10 mouse cellular contexts compared by ENCODE assay signal in the genomic region with DNA sequence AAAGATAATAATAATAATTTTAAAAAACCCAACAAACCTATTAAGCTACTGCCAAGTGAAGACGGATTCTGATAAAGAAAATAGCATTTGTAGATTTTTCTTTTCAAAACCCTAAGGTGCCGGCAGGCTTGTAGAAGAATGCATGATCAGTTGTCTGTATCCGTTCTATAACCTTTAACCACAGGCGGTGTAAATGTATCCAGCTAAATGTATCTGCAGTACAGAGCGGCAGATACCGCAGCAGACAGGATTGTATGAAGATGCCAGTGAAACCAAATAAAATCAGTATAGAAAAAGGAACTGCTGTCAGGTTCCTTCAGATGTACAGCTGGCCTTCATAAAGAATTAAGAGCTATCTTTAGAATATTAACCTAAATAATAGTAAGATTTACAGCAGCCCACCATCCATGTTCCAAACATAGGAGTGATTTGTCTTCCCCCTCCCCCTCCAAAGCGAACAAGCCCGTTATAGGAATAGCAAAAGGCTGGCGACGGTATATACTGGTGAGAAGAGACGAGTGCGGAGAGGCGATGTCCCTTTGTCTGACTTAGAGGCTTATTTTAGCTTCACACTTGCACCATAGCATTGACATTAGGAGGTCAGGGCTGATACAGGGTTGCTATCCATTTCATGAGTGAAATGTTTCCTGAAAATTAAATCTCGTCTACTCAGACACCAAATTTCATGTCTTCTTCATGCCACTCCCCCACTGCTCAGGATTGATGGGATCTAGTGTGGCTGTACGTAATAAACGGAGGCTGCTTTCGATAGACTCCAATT. TPM values are rescaled to one million over a fixed set of nuclear protein-coding genes. Genes with fewer than 3 reads are reported as not detected.
A peak's percentile ranks its signal among the peaks of the same experiment; 100 is the strongest.
DNase-seq lines count a peak whose midpoint lies in the region; ATAC-seq and TF ChIP-seq lines count a peak whose summit lies in the region.
"Had no signal": no experiment of that assay in that cellular context is flagged by ENCODE, and none has a peak within 500 bp of the region (broad histone marks: within the 10 kb centered on the region; RNA-seq: fewer than 3 reads in every experiment).

No protein-coding gene starts in this region.

- TF ChIP-seq CTCF in CH12.LX (conservative IDR thresholded peaks at IDR 0.05 in 1 of 2, IDR thresholded peaks at IDR 0.05 in 1 of 2; ENCODE audit: low read depth in 2 of 2, low read length in 2 of 2): no peak

- H3K4me1 ChIP-seq in heart, embryonic 12.5 days (replicated peaks): peaks cover 51% of the 10 kb centered on the region
- peaks cover 11 to 71% of the 10 kb centered on the region in 2 experiments for H3K4me1 ChIP-seq in CH12.LX (ENCODE audit: control insufficient read depth in 1 of 2, insufficient read depth in 2 of 2)
- peaks cover 52% of the 10 kb centered on the region for H3K4me1 ChIP-seq in forebrain, embryonic 15.5 days
- H3K4me1 ChIP-seq in midbrain, embryonic 12.5 days: peaks cover 21% of the 10 kb centered on the region; the same call in 1 of the 2 replicates

- no peak for DNase-seq in heart, postnatal 14 days
- no peak for DNase-seq in CH12.LX (ENCODE audit: extremely low read depth)
- DNase-seq in urinary bladder, adult 18-20 months (ENCODE audit: low spot score in 2 of 2): no peak
- DNase-seq in ovary, postnatal 10 days (ENCODE audit: low spot score): no peak

- H3K79me2 ChIP-seq in CH12.LX (replicated peaks; ENCODE audit: control insufficient read depth, extremely low read depth, insufficient read depth, poor library complexity, severe bottlenecking): peaks cover 74% of the 10 kb centered on the region

- no peaks in the 10 kb centered on the region for H3K36me3 ChIP-seq in heart, embryonic 12.5 days
- peaks cover 12 to 76% of the 10 kb centered on the region in 2 experiments for H3K36me3 ChIP-seq in CH12.LX (replicated peaks in 1 of 2; ENCODE audit: control insufficient read depth in 1 of 2, insufficient read depth in 1 of 2, low read length in 1 of 2)
- no peaks in the 10 kb centered on the region for H3K36me3 ChIP-seq in forebrain, embryonic 15.5 days
- no peaks in the 10 kb centered on the region for H3K36me3 ChIP-seq in midbrain, embryonic 12.5 days
- H3K36me3 ChIP-seq: liver, embryonic 15.5 days had no signal

- 61% methylated on average over 17 of the region's 17 CpGs for WGBS in heart, embryonic 12.5 days
- WGBS in forebrain, embryonic 15.5 days: 52% methylated on average over 17 of the region's 17 CpGs
- 66% methylated on average over 17 of the region's 17 CpGs for WGBS in midbrain, embryonic 12.5 days

- H3K4me2 ChIP-seq in heart, embryonic 12.5 days: peak overlapping the region; percentile 46
- H3K4me2 ChIP-seq in CH12.LX (ENCODE audit: insufficient read depth, low read depth, poor library complexity, severe bottlenecking): peak overlapping the region; percentile 80
- peak overlapping the region; percentile 50 for H3K4me2 ChIP-seq in forebrain, embryonic 15.5 days (replicated peaks)
- H3K4me2 ChIP-seq in midbrain, embryonic 12.5 days (replicated peaks): peak overlapping the region; percentile 45
- H3K4me2 ChIP-seq: liver, embryonic 15.5 days had no signal

- in situ Hi-C loops in CH12.LX (cut with MboI; ENCODE audit: low pct_ligation_motif_present, low pct_unique_long_range_greater_than_20kb, low sequenced_read_pairs): no loop called here

- intact Hi-C loops in heart, postnatal 14 days (cut with DNase I): no loop called here

- H3K27ac ChIP-seq in heart, embryonic 12.5 days (ENCODE audit: poor library complexity, severe bottlenecking): peak overlapping the region; percentile 54
- H3K27ac ChIP-seq in CH12.LX (ENCODE audit: insufficient read depth, low read depth): peak overlapping the region; percentile 86
- peak overlapping the region; percentile 94 for H3K27ac ChIP-seq in forebrain, embryonic 15.5 days (replicated peaks)
- H3K27ac ChIP-seq in midbrain, embryonic 12.5 days (replicated peaks): peak overlapping the region; percentile 87
- H3K27ac ChIP-seq: liver, embryonic 15.5 days had no signal

- no peak overlapping the region for H3K4me3 ChIP-seq in heart, embryonic 12.5 days
- peak overlapping the region in 2 of 3 experiments; percentile 47 to 89 for H3K4me3 ChIP-seq in CH12.LX (replicated peaks in 1 of 3; ENCODE audit: low read depth in 2 of 3, low read length in 2 of 3, poor library complexity in 1 of 3)
- peak overlapping the region; percentile 35 for H3K4me3 ChIP-seq in forebrain, embryonic 15.5 days
- H3K4me3 ChIP-seq in midbrain, embryonic 12.5 days: peak overlapping the region; percentile 24
- H3K4me3 ChIP-seq: liver, embryonic 15.5 days had no signal

- no peak for TF ChIP-seq RAD21 in CH12.LX (IDR thresholded peaks at IDR 0.05; ENCODE audit: low read depth, low read length)

- no peak for TF ChIP-seq POLR2A in CH12.LX (IDR thresholded peaks at IDR 0.05; ENCODE audit: low read depth, low read length)

- peak overlapping the region; percentile 54 for H3K9ac ChIP-seq in heart, embryonic 12.5 days
- H3K9ac ChIP-seq in CH12.LX (ENCODE audit: insufficient read depth, low read depth): peak overlapping the region; percentile 99
- H3K9ac ChIP-seq in forebrain, embryonic 15.5 days (replicated peaks): peak overlapping the region; percentile 46
- H3K9ac ChIP-seq in midbrain, embryonic 12.5 days (replicated peaks): peak overlapping the region; percentile 29; the same call in 1 of the 2 replicates
- H3K9ac ChIP-seq: liver, embryonic 15.5 days had no signal

- H3K27me3 ChIP-seq in heart, embryonic 12.5 days (replicated peaks): no peaks in the 10 kb centered on the region
- H3K27me3 ChIP-seq in CH12.LX (replicated peaks): no peaks in the 10 kb centered on the region
- H3K27me3 ChIP-seq in forebrain, embryonic 15.5 days: no peaks in the 10 kb centered on the region
- peaks cover 5% of the 10 kb centered on the region; the same call in 1 of the 2 replicates for H3K27me3 ChIP-seq in midbrain, embryonic 12.5 days

- H3K9me3 ChIP-seq in heart, embryonic 12.5 days (replicated peaks): no peaks in the 10 kb centered on the region
- no peaks in the 10 kb centered on the region for H3K9me3 ChIP-seq in CH12.LX (replicated peaks; ENCODE audit: low read length)
- no peaks in the 10 kb centered on the region for H3K9me3 ChIP-seq in forebrain, embryonic 15.5 days
- no peaks in the 10 kb centered on the region for H3K9me3 ChIP-seq in midbrain, embryonic 12.5 days
- H3K9me3 ChIP-seq: liver, embryonic 15.5 days had no signal

- ATAC-seq in heart, embryonic 12.5 days (ENCODE audit: insufficient number of reproducible peaks, low FRiP score): no peak
- peak; percentile 53 for ATAC-seq in forebrain, embryonic 15.5 days (replicated peaks)
- no peak for ATAC-seq in midbrain, embryonic 12.5 days (ENCODE audit: low FRiP score, low read depth)
- ATAC-seq in granulocyte monocyte progenitor cell, adult 5-6 weeks (replicated peaks; ENCODE audit: poor library complexity, severe bottlenecking): no peak
- ATAC-seq: CD4-positive, CD25-positive, alpha-beta regulatory T cell, adult 4 months had no signal

- dilution Hi-C loops in CH12.LX (cut with MboI; ENCODE audit: extremely low pct_ligation_motif_present, extremely low pct_unique_long_range_greater_than_20kb, low sequenced_read_pairs): no loop called here

- TF ChIP-seq EP300 in CH12.LX (IDR thresholded peaks at IDR 0.05; ENCODE audit: low read length): no peak

TF ChIP-seq in CH12.LX, 34 proteins besides CTCF, POLR2A, EP300 and RAD21:
- TF ChIP-seq TCF12 (IDR thresholded peaks at IDR 0.05; ENCODE audit: low read depth, low read length) (0 out of 2 replicates have a peak, but pooled peaks have one; percentile 11), MAX (IDR thresholded peaks at IDR 0.05; ENCODE audit: low read length) (peak; percentile 38; the same call in 1 of the 2 replicates), CHD1 (IDR thresholded peaks at IDR 0.05; ENCODE audit: low read depth, low read length) (peak; percentile 64; the same call in 1 of the 2 replicates), MXI1 (IDR thresholded peaks at IDR 0.05; ENCODE audit: low read depth, low read length) (peak; percentile 13; the same call in 1 of the 2 replicates), CHD2 (IDR thresholded peaks at IDR 0.05; ENCODE audit: low read length) (0 out of 2 replicates have a peak, but pooled peaks have one; percentile 44), ZKSCAN1 (IDR thresholded peaks at IDR 0.05; ENCODE audit: borderline replicate concordance, low read depth, low read length) (no peak), KAT2A (IDR thresholded peaks at IDR 0.05; ENCODE audit: insufficient replicate concordance, low read length) (no peak)

RNA-seq across cellular contexts. Expression of gene Zbtb38, which starts 19.8 kb away (rescaled TPM):
- polyA plus RNA-seq in heart, embryonic 12.5 days (2016; fragmentation: Nextera tagmentation; extraction: Ambion mirVana): 31.3 and 32.1 TPM in 2 replicates
- 10 to 100 TPM; 28.5 to 35.0 TPM for total RNA-seq in heart, postnatal 14 days (2021)
- 83.6 and 102 TPM in 2 replicates for total RNA-seq in CH12.LX (2012; rRNA removed)
- 67.9 and 68.8 TPM in 2 replicates for total RNA-seq in CH12.LX (2014; rRNA removed)
- 51.7 and 53.0 TPM in 2 replicates for polyA plus RNA-seq in CH12.LX (2012; ENCODE audit: insufficient read length, low read depth)
- 48.2 and 51.0 TPM in 2 replicates for polyA plus RNA-seq in forebrain, embryonic 15.5 days (2015; fragmentation: Nextera tagmentation; extraction: Ambion mirVana)
- polyA plus RNA-seq in midbrain, embryonic 12.5 days (2016; fragmentation: Nextera tagmentation; extraction: Ambion mirVana): 17.7 and 19.4 TPM in 2 replicates
- 15.9 and 19.1 TPM in 2 replicates for total RNA-seq in granulocyte monocyte progenitor cell, adult 5-6 weeks (2014; fragmentation: Nextera tagmentation)
- total RNA-seq in granulocyte monocyte progenitor cell, adult 5-6 weeks (2017): 28.0 and 29.0 TPM in 2 replicates

Comparison
In these comparisons a context has a peak if more than half of its experiments do, and no peak if none do; other contexts are left out.
1. H3K9ac ChIP-seq: peak in every context shown above with its lines; median percentile 99 in CH12.LX; 54 in heart, embryonic 12.5 days; 46 in forebrain, embryonic 15.5 days; 29 in midbrain, embryonic 12.5 days.